Mouse (Mus musculus) c-Kit-positive CD71-negative TER-119-negative erythroid progenitor cells, embryonic 14.5 days (primary cell): Measurements from ENCODE around the gene AC134908.4.
"Not testable (repeated sequence)": the region's sequence is repeated elsewhere in the genome, so short reads cannot be mapped to it uniquely, and the experiment has no call there.

Experiments used
- DNase-seq: peaks from one replicate; pipeline ENCODE4 v3.0.0-alpha.2; 2013; ENCODE audit warnings: low read depth

Gene AC134908.4

GRCm38 (mm10) chr17:25808789-25809605 is 13.5 kb upstream of the AC134908.4 start, which contains the start of gene Fbxl16:
Gene Fbxl16 (plus strand): TSS chr17:25809085.
- DNase-seq, result no peak

- DNase-seq, result no peak
Measured at GRCm38 (mm10) chr17:25808028-25808427, 12.6 kb upstream of the AC134908.4 start.

GRCm38 (mm10) chr17:25807452-25807851 is 12.0 kb upstream of the AC134908.4 start:
- not testable (repeated sequence) for DNase-seq

- DNase-seq, result no peak
Measured at GRCm38 (mm10) chr17:25806507-25806906, 11.0 kb upstream of the AC134908.4 start.

GRCm38 (mm10) chr17:25802825-25803517 is 7.5 kb upstream of the AC134908.4 start:
- DNase-seq, result no peak

GRCm38 (mm10) chr17:25801029-25801428 is 5.6 kb upstream of the AC134908.4 start:
- DNase-seq, result peak; percentile 74

- DNase-seq, result peak; percentile 86
Measured at GRCm38 (mm10) chr17:25796951-25797369, 1.5 kb upstream of the AC134908.4 start, which contains the start of gene Metrn. Gene Metrn (minus strand): TSS chr17:25797136.

- DNase-seq, result no peak
Measured at GRCm38 (mm10) chr17:25796211-25796771, 832 bp upstream of the AC134908.4 start.

GRCm38 (mm10) chr17:25794998-25795397 is 461 bp downstream of the AC134908.4 start:
- DNase-seq, result no peak

GRCm38 (mm10) chr17:25794197-25794596 is 1.3 kb downstream of the AC134908.4 start:
- no peak for DNase-seq

- peak; percentile 58 for DNase-seq
Measured at GRCm38 (mm10) chr17:25792615-25793014, 2.8 kb downstream of the AC134908.4 start, which contains the start of gene Fam173a. Gene Fam173a (minus strand): TSS chr17:25792901.

- DNase-seq, result peak; percentile 86
Measured at GRCm38 (mm10) chr17:25791843-25792527, 3.5 kb downstream of the AC134908.4 start.

- no peak for DNase-seq
Measured at GRCm38 (mm10) chr17:25791320-25791842, 4.1 kb downstream of the AC134908.4 start.

GRCm38 (mm10) chr17:25786781-25787504 is 8.5 kb downstream of the AC134908.4 start:
- no peak for DNase-seq

- DNase-seq, result no peak
Measured at GRCm38 (mm10) chr17:25786280-25786679, 9.2 kb downstream of the AC134908.4 start, which contains the start of gene Ccdc78. Gene Ccdc78 (plus strand): TSS chr17:25786580.

- DNase-seq, result peak; percentile 97
Measured at GRCm38 (mm10) chr17:25785281-25785745, 10.1 kb downstream of the AC134908.4 start, which contains the start of gene Haghl. Gene Haghl (minus strand): TSS chr17:25785673.

GRCm38 (mm10) chr17:25783861-25784574 is 11.4 kb downstream of the AC134908.4 start:
- DNase-seq, result no peak

- DNase-seq, result no peak
Measured at GRCm38 (mm10) chr17:25783086-25783485, 12.4 kb downstream of the AC134908.4 start.

- no peak for DNase-seq
Measured at GRCm38 (mm10) chr17:25781339-25781738, 14.1 kb downstream of the AC134908.4 start.

GRCm38 (mm10) chr17:25777948-25778347 is 17.5 kb downstream of the AC134908.4 start:
- no peak for DNase-seq
